Mouse (Mus musculus) midbrain, embryonic 16.5 days (tissue): ENCODE data around the gene Txnrd2. TPM values are rescaled to one million over a fixed set of nuclear protein-coding genes. Genes with fewer than 3 reads are reported as not detected.

Experiments
- ATAC-seq: fragments of 200-750 bp; cut with Nextera tagmentation; 2 replicates; pipeline ENCODE4 v1.8.0; 2017; ENCODE audit warnings: moderate TSS enrichment
- H3K27ac ChIP-seq: fragments of 300-500 bp; sonication (generic); 2 replicates; pipeline ENCODE4 v1.5.1; 2014; ENCODE audit warnings: mild to moderate bottlenecking, low read length, mixed read lengths
- H3K27me3 ChIP-seq: fragments of 300-500 bp; sonication (generic); 2 replicates; pipeline ENCODE4 v1.6.1; 2014; ENCODE audit warnings: low read depth, low read length, mixed read lengths; ENCODE audit not compliant: control insufficient read depth, insufficient read depth
- H3K36me3 ChIP-seq: fragments of 300-500 bp; sonication (generic); 2 replicates; pipeline ENCODE4 v1.6.1; 2014; ENCODE audit warnings: mild to moderate bottlenecking, low read length, moderate library complexity, mixed read lengths; ENCODE audit not compliant: control insufficient read depth, insufficient read depth
- H3K4me1 ChIP-seq: fragments of 300-500 bp; sonication (generic); 2 replicates; pipeline ENCODE4 v1.6.1; 2014; ENCODE audit warnings: mild to moderate bottlenecking, low read length, mixed read lengths; ENCODE audit not compliant: control insufficient read depth, insufficient read depth
- H3K4me2 ChIP-seq: fragments of 300-500 bp; sonication (generic); 2 replicates; pipeline ENCODE4 v1.6.1; 2014; ENCODE audit warnings: mild to moderate bottlenecking, low read length, mixed read lengths
- H3K4me3 ChIP-seq: fragments of 300-500 bp; sonication (generic); 2 replicates; pipeline ENCODE4 v1.5.1; 2014; ENCODE audit warnings: low read depth, mild to moderate bottlenecking, low read length, moderate library complexity, mixed read lengths
- H3K9ac ChIP-seq: fragments of 300-500 bp; sonication (generic); 2 replicates; pipeline ENCODE4 v1.6.1; 2014; ENCODE audit warnings: low read depth, low read length, mixed read lengths
- H3K9me3 ChIP-seq: fragments of 300-500 bp; sonication (generic); replicated peaks from 2 replicates; pipeline ENCODE4 v1.6.1; 2014; ENCODE audit warnings: mild to moderate bottlenecking, low read length, mixed read lengths; ENCODE audit not compliant: control insufficient read depth, poor library complexity, severe bottlenecking
- WGBS: fragments of 180-500 bp; shearing (Covaris S2); extraction: QIAGEN DNeasy Blood & Tissue Kit; methylation state at CpG from one replicate; pipeline ENCODE4 v1.1.7; 2014; 5-methylcytosine and 5-hydroxymethylcytosine counted together
- polyA plus RNA-seq: library from polyadenylated mRNA; unstranded; fragments of >200 nt; fragmentation: Nextera tagmentation; extraction: Ambion mirVana; gene quantifications from 2 replicates; pipeline ENCODE4 v1.2.1, GENCODE M21; 2015

The Txnrd2 gene
- polyA plus RNA-seq, 1 experiment from 2014 or later = 36.6 TPM

GRCm38 (mm10) chr16:18420571-18420970 is 5.6 kb upstream of the Txnrd2 start:
- Histone ChIP-seq H3K36me3 (peaks cover 3% of the 10 kb centered on the region), H3K27ac (no peak overlapping the region), H3K9ac (no peak overlapping the region), H3K27me3 (no peaks in the 10 kb centered on the region), H3K4me2 (no peak overlapping the region), H3K4me1 (peaks cover 20% of the 10 kb centered on the region), H3K9me3 (no peaks in the 10 kb centered on the region), H3K4me3 (no peak overlapping the region)
- ATAC-seq = no peak
- 69% methylated on average over 3 of the region's 3 CpGs for WGBS

- no peak for ATAC-seq
- Histone ChIP-seq H3K9ac (no peak overlapping the region), H3K27me3 (no peaks in the 10 kb centered on the region), H3K4me1 (peaks cover 24% of the 10 kb centered on the region), H3K27ac (no peak overlapping the region), H3K4me2 (no peak overlapping the region), H3K9me3 (no peaks in the 10 kb centered on the region), H3K4me3 (no peak overlapping the region), H3K36me3 (peaks cover 1% of the 10 kb centered on the region; the same call in 1 of the 2 replicates)
- WGBS = 85% methylated on average over 7 of the region's 7 CpGs
These were observed 2.8 kb upstream of the Txnrd2 start for GRCm38 (mm10) chr16:18423203-18423914.

GRCm38 (mm10) chr16:18423915-18424265 is 2.3 kb upstream of the Txnrd2 start:
- no peak overlapping the region for H3K4me2 ChIP-seq
- no peak for ATAC-seq
- no peak overlapping the region for H3K27ac ChIP-seq

GRCm38 (mm10) chr16:18424364-18425045 is 1.7 kb upstream of the Txnrd2 start:
- ATAC-seq = no peak
- H3K27ac ChIP-seq = no peak overlapping the region
- WGBS = 78% methylated on average over 11 of the region's 11 CpGs
- H3K4me1 ChIP-seq = peaks cover 24% of the 10 kb centered on the region
- no peak overlapping the region for H3K4me3 ChIP-seq
- 0 out of 2 replicates have a peak overlapping the region, but pooled peaks have one; percentile 37 for H3K9ac ChIP-seq
- no peaks in the 10 kb centered on the region; the same call in 1 of the 2 replicates for H3K36me3 ChIP-seq
- H3K4me2 ChIP-seq = peak overlapping the region; percentile 73
- H3K9me3 ChIP-seq = no peaks in the 10 kb centered on the region
- H3K27me3 ChIP-seq = no peaks in the 10 kb centered on the region

More at GRCm38 (mm10) chr16:18423915-18424265, 2.3 kb upstream of the Txnrd2 start:
- no peaks in the 10 kb centered on the region for H3K9me3 ChIP-seq
- no peaks in the 10 kb centered on the region; the same call in 1 of the 2 replicates for H3K36me3 ChIP-seq
- H3K27me3 ChIP-seq = no peaks in the 10 kb centered on the region
- 91% methylated on average over 5 of the region's 5 CpGs for WGBS
- H3K4me3 ChIP-seq = no peak overlapping the region
- H3K4me1 ChIP-seq = peaks cover 24% of the 10 kb centered on the region
- H3K9ac ChIP-seq = no peak overlapping the region

- Histone ChIP-seq H3K4me1 (peaks cover 24% of the 10 kb centered on the region), H3K4me3 (peak overlapping the region; percentile 92), H3K27ac (peak overlapping the region; percentile 77), H3K27me3 (no peaks in the 10 kb centered on the region), H3K9ac (peak overlapping the region; percentile 97), H3K9me3 (no peaks in the 10 kb centered on the region), H3K4me2 (peak overlapping the region; percentile 73), H3K36me3 (no peaks in the 10 kb centered on the region; the same call in 1 of the 2 replicates)
- peak; percentile 65 for ATAC-seq
- 26% methylated on average over 10 of the region's 10 CpGs for WGBS
These were observed 539 bp upstream of the Txnrd2 start for GRCm38 (mm10) chr16:18425475-18426214.

- Histone ChIP-seq H3K27ac (peak within 1 kb of the TSS; percentile 77), H3K4me1 (peaks cover 24% of the 10 kb centered on the region), H3K36me3 (no peaks in the 10 kb centered on the region; the same call in 1 of the 2 replicates), H3K4me2 (peak within 1 kb of the TSS; percentile 73), H3K4me3 (peak within 1 kb of the TSS; percentile 92), H3K27me3 (no peaks in the 10 kb centered on the region), H3K9ac (peak within 1 kb of the TSS; percentile 97), H3K9me3 (no peaks in the 10 kb centered on the region)
- 56% methylated on average over 5 of the region's 5 CpGs for WGBS
- ATAC-seq = no peak
These were observed 657 bp downstream of the Txnrd2 start, which contains the start of gene Comt for GRCm38 (mm10) chr16:18426802-18427280. TSS of gene Comt (minus strand) at chr16:18426852.

GRCm38 (mm10) chr16:18428011-18428515 is 1.9 kb downstream of the Txnrd2 start:
- Histone ChIP-seq H3K4me2 (no peak overlapping the region), H3K27ac (no peak overlapping the region), H3K9me3 (no peaks in the 10 kb centered on the region), H3K9ac (no peak overlapping the region), H3K27me3 (no peaks in the 10 kb centered on the region), H3K4me3 (no peak overlapping the region), H3K4me1 (peaks cover 24% of the 10 kb centered on the region), H3K36me3 (no peaks in the 10 kb centered on the region)
- WGBS = 83% methylated on average over 5 of the region's 5 CpGs
- no peak for ATAC-seq

- no peak overlapping the region for H3K9ac ChIP-seq
- no peak overlapping the region for H3K4me3 ChIP-seq
- 91% methylated on average over 7 of the region's 7 CpGs for WGBS
- H3K9me3 ChIP-seq = no peaks in the 10 kb centered on the region
- peaks cover 22% of the 10 kb centered on the region for H3K4me1 ChIP-seq
- no peaks in the 10 kb centered on the region for H3K27me3 ChIP-seq
- no peaks in the 10 kb centered on the region for H3K36me3 ChIP-seq
- H3K4me2 ChIP-seq = no peak overlapping the region
- no peak overlapping the region for H3K27ac ChIP-seq
- no peak for ATAC-seq
These were observed 2.4 kb downstream of the Txnrd2 start for GRCm38 (mm10) chr16:18428516-18429042.
